ENCODE assay signal across 25 mouse cellular contexts in genomic region chr2:73466481-73466880, GRCm38 (mm10).
"Had no signal": no experiment of that assay in that cellular context is flagged by ENCODE, and none has a peak within 500 bp of the region (broad histone marks: within the 10 kb centered on the region; RNA-seq: fewer than 3 reads in every experiment).

No protein-coding gene starts in this region.

- H3K4me1 ChIP-seq: hindbrain, embryonic 12.5 days had no signal

- H3K36me3 ChIP-seq: heart, embryonic 10.5 days; heart, embryonic 12.5 days; hindbrain, embryonic 10.5 days; hindbrain, embryonic 12.5 days; kidney, embryonic 15.5 days; limb, embryonic 12.5 days; liver, embryonic 13.5 days; liver, embryonic 15.5 days had no signal

- H3K27ac ChIP-seq: heart, embryonic 10.5 days; hindbrain, embryonic 10.5 days; hindbrain, embryonic 12.5 days; hindbrain, embryonic 14.5 days; kidney, embryonic 15.5 days; left cerebral cortex, adult 2 months; limb, embryonic 10.5 days; limb, embryonic 12.5 days; liver, embryonic 13.5 days; liver, embryonic 15.5 days had no signal

- H3K9me3 ChIP-seq: heart, embryonic 10.5 days; heart, embryonic 12.5 days; hindbrain, embryonic 10.5 days; hindbrain, embryonic 12.5 days; kidney, embryonic 15.5 days; limb, embryonic 10.5 days; limb, embryonic 12.5 days; liver, embryonic 13.5 days; liver, embryonic 15.5 days had no signal

- DNase-seq: gastrocnemius, postnatal 10 days; gastrocnemius, postnatal 25 days; heart, adult 18-20 months; heart, postnatal 10 days; heart, postnatal 4 days; kidney, adult 11 months; kidney, adult 2 months; kidney, adult 9 months; kidney, postnatal 10 days; layer of hippocampus, adult 9-11 months; layer of hippocampus, postnatal 36 days; liver; liver, embryonic 13.5 days; liver, postnatal 0 days had no signal

- H3K4me2 ChIP-seq: heart, embryonic 12.5 days; hindbrain, embryonic 12.5 days; hindbrain, embryonic 14.5 days; kidney, embryonic 15.5 days; limb, embryonic 12.5 days; liver, embryonic 11.5 days; liver, embryonic 13.5 days; liver, embryonic 15.5 days had no signal

- H3K9ac ChIP-seq: heart, embryonic 12.5 days; hindbrain, embryonic 12.5 days; hindbrain, embryonic 14.5 days; kidney, embryonic 15.5 days; limb, embryonic 12.5 days; liver, embryonic 13.5 days; liver, embryonic 15.5 days; liver, postnatal 0 days had no signal

- H3K27me3 ChIP-seq: heart, embryonic 12.5 days; hindbrain, embryonic 12.5 days; kidney, embryonic 15.5 days; limb, embryonic 12.5 days; liver, embryonic 13.5 days; liver, embryonic 15.5 days had no signal

- H3K4me3 ChIP-seq: heart, embryonic 10.5 days; heart, embryonic 12.5 days; hindbrain, embryonic 10.5 days; hindbrain, embryonic 12.5 days; kidney, embryonic 15.5 days; left cerebral cortex, adult 2 months; limb, embryonic 10.5 days; limb, embryonic 12.5 days; liver, embryonic 13.5 days; liver, embryonic 15.5 days had no signal
